Mouse (Mus musculus) forebrain, embryonic 14.5 days (tissue): Measurements from ENCODE around the gene Zfp58. TPM values are rescaled to one million over a fixed set of nuclear protein-coding genes. Genes with fewer than 3 reads are reported as not detected.
"Not testable (repeated sequence)": the region's sequence is repeated elsewhere in the genome, so short reads cannot be mapped to it uniquely, and the experiment has no call there.

Experiments
- ATAC-seq: fragments of 200-750 bp; cut with Nextera tagmentation; 2 replicates; pipeline ENCODE4 v1.8.0; 2017; ENCODE audit warnings: mild to moderate bottlenecking, moderate library complexity
- DNase-seq: peaks from one replicate; pipeline ENCODE4 v3.0.0-alpha.2; 2015; ENCODE audit warnings: low spot score
- H3K27ac ChIP-seq: fragments of 300-500 bp; sonication (generic); 2 replicates; pipeline ENCODE4 v1.5.1; 2014; ENCODE audit warnings: low read depth, mild to moderate bottlenecking, control low read depth, low read length, moderate library complexity
- H3K27me3 ChIP-seq: fragments of 300-500 bp; sonication (generic); replicated peaks from 2 replicates; pipeline ENCODE4 v1.6.1; 2014; ENCODE audit warnings: low read length, control low read depth, mixed read lengths; ENCODE audit not compliant: control insufficient read depth, insufficient read depth
- H3K36me3 ChIP-seq: fragments of 300-500 bp; sonication (generic); 2 replicates; pipeline ENCODE4 v1.6.1; 2014; ENCODE audit warnings: low read length, control low read depth; ENCODE audit not compliant: control insufficient read depth, insufficient read depth
- H3K4me1 ChIP-seq: fragments of 300-500 bp; sonication (generic); 2 replicates; pipeline ENCODE4 v1.6.1; 2014; ENCODE audit warnings: antibody characterized with exemption, low read length, control low read depth; ENCODE audit not compliant: control insufficient read depth, insufficient read depth
- H3K4me2 ChIP-seq: fragments of 300-500 bp; sonication (generic); 2 replicates; pipeline ENCODE4 v1.6.1; 2014; ENCODE audit warnings: mild to moderate bottlenecking, control low read depth, low read length
- H3K4me3 ChIP-seq: fragments of 300-500 bp; sonication (generic); 2 replicates; pipeline ENCODE4 v1.5.1; 2014; ENCODE audit warnings: low read depth, low read length, control low read depth
- H3K9ac ChIP-seq: fragments of 300-500 bp; sonication (generic); 2 replicates; pipeline ENCODE4 v1.6.1; 2014; ENCODE audit warnings: mild to moderate bottlenecking, low read length, control low read depth, moderate library complexity
- H3K9me3 ChIP-seq: fragments of 300-500 bp; sonication (generic); replicated peaks from 2 replicates; pipeline ENCODE4 v1.6.1; 2016; ENCODE audit warnings: low read length, control low read depth, mixed read lengths; ENCODE audit not compliant: control insufficient read depth
- WGBS: fragments of 180-500 bp; shearing (Covaris S2); extraction: QIAGEN DNeasy Blood & Tissue Kit; methylation state at CpG from one replicate; pipeline ENCODE4 v1.1.7; 2014; 5-methylcytosine and 5-hydroxymethylcytosine counted together
- polyA plus RNA-seq: library from polyadenylated mRNA; unstranded; fragments of >200 nt; fragmentation: Nextera tagmentation; extraction: Ambion mirVana; gene quantifications from 2 replicates; pipeline ENCODE4 v1.2.1, GENCODE M21; 2014

Zfp58 gene
- polyA plus RNA-seq, 1 experiment from 2014 or later, result 12.2 TPM

- no peak for DNase-seq
- H3K27me3 ChIP-seq, result no peaks in the 10 kb centered on the region
- ATAC-seq, result no peak
- no peak overlapping the region for H3K9ac ChIP-seq
- peaks cover 2% of the 10 kb centered on the region; the same call in 1 of the 2 replicates for H3K4me1 ChIP-seq
- no peaks in the 10 kb centered on the region for H3K36me3 ChIP-seq
- 60% methylated on average over 4 of the region's 4 CpGs for WGBS
- no peaks in the 10 kb centered on the region for H3K9me3 ChIP-seq
- no peak overlapping the region for H3K4me3 ChIP-seq
- H3K27ac ChIP-seq, result no peak overlapping the region
- no peak overlapping the region for H3K4me2 ChIP-seq
Observed at GRCm38 (mm10) chr13:67481528-67481927, 18.8 kb downstream of the Zfp58 start.

GRCm38 (mm10) chr13:67469274-67469673, 31.1 kb downstream of the Zfp58 start:
- Histone ChIP-seq H3K4me3 (no peak overlapping the region), H3K4me1 (no peaks in the 10 kb centered on the region)
- 89% methylated on average over 3 of the region's 3 CpGs for WGBS

GRCm38 (mm10) chr13:67463506-67464185, 36.7 kb downstream of the Zfp58 start:
- not testable (repeated sequence) for H3K27ac ChIP-seq, H3K9ac ChIP-seq, H3K4me1 ChIP-seq, H3K4me3 ChIP-seq, H3K9me3 ChIP-seq, ATAC-seq, H3K4me2 ChIP-seq, H3K36me3 ChIP-seq, DNase-seq, H3K27me3 ChIP-seq
- WGBS, result 88% methylated on average over 3 of the region's 5 CpGs

More at GRCm38 (mm10) chr13:67469274-67469673, 31.1 kb downstream of the Zfp58 start:
- Histone ChIP-seq H3K9me3 (no peaks in the 10 kb centered on the region), H3K27ac (no peak overlapping the region), H3K4me2 (no peak overlapping the region), H3K9ac (no peak overlapping the region), H3K27me3 (no peaks in the 10 kb centered on the region), H3K36me3 (0 out of 2 replicates have a peak, but pooled peaks cover 5% of the 10 kb centered on the region)
- DNase-seq (no peak), ATAC-seq (no peak)

- Histone ChIP-seq H3K27me3 (no peaks in the 10 kb centered on the region), H3K9me3 (no peaks in the 10 kb centered on the region), H3K27ac (no peak overlapping the region), H3K36me3 (no peaks in the 10 kb centered on the region), H3K4me1 (no peaks in the 10 kb centered on the region), H3K9ac (peak overlapping the region; percentile 66; the same call in 1 of the 2 replicates), H3K4me3 (peak overlapping the region; percentile 45), H3K4me2 (peak overlapping the region; percentile 68)
- 4% methylated on average over 3 of the region's 3 CpGs for WGBS
- peak; percentile 51 for ATAC-seq
- no peak for DNase-seq
Observed at GRCm38 (mm10) chr13:67452021-67452309, 48.4 kb downstream of the Zfp58 start.

GRCm38 (mm10) chr13:67451172-67452020, 49.0 kb downstream of the Zfp58 start, which contains the start of gene Zfp874a:
Zfp874a (minus strand) TSS chr13:67451624.
- DNase-seq, result peak; percentile 95
- Histone ChIP-seq H3K36me3 (0 out of 2 replicates have a peak, but pooled peaks cover 4% of the 10 kb centered on the region), H3K4me2 (peak within 1 kb of the TSS; percentile 68), H3K4me3 (peak within 1 kb of the TSS; percentile 45), H3K27me3 (no peaks in the 10 kb centered on the region), H3K27ac (no peak within 1 kb of the TSS), H3K9ac (peak within 1 kb of the TSS; percentile 66), H3K4me1 (no peaks in the 10 kb centered on the region), H3K9me3 (no peaks in the 10 kb centered on the region)
- peak; percentile 98 for ATAC-seq
- WGBS, result 1% methylated on average over 20 of the region's 20 CpGs

Other genes with a start within 250 kb of the Zfp58 start
- 4.4 and 6.5 TPM in 2 replicates for gene Zfp458, start 222.1 kb downstream of the Zfp58 start, polyA plus RNA-seq
- gene Zfp457, start 194.1 kb downstream of the Zfp58 start, polyA plus RNA-seq, result 0.34 and 1.1 TPM in 2 replicates
- gene Zfp595, start 168.0 kb downstream of the Zfp58 start, polyA plus RNA-seq, result 2.0 and 2.1 TPM in 2 replicates
- gene Gm28044, start 140.0 kb downstream of the Zfp58 start, polyA plus RNA-seq, result 0.67 TPM in 1 of 2 replicates, not detected in the other
- gene Zfp953, start 139.9 kb downstream of the Zfp58 start, polyA plus RNA-seq, result 0.88 TPM in 2 replicates
- not detected in 2 replicates for gene Gm28041, start 124.8 kb downstream of the Zfp58 start, polyA plus RNA-seq
- gene Zfp456, start 124.7 kb downstream of the Zfp58 start, polyA plus RNA-seq, result 0.61 and 1.1 TPM in 2 replicates
- gene Zfp429, start 100.7 kb downstream of the Zfp58 start, polyA plus RNA-seq, result 3.3 and 4.6 TPM in 2 replicates
- gene Zfp459, start 79.1 kb downstream of the Zfp58 start, polyA plus RNA-seq, result 0.34 and 0.72 TPM in 2 replicates
- 7.6 and 9.6 TPM in 2 replicates for gene Zfp874a, start 48.9 kb downstream of the Zfp58 start, polyA plus RNA-seq
- 3.4 and 3.8 TPM in 2 replicates for gene Zfp874b, start 16.3 kb downstream of the Zfp58 start, polyA plus RNA-seq
- 0.33 TPM in 1 of 2 replicates, not detected in the other for gene Gm26965, start 25.6 kb upstream of the Zfp58 start, polyA plus RNA-seq
- 46.7 and 48.8 TPM in 2 replicates for gene Zfp87, start 25.6 kb upstream of the Zfp58 start, polyA plus RNA-seq
- 18.6 and 22.3 TPM in 2 replicates for gene Zfp748, start 53.3 kb upstream of the Zfp58 start, polyA plus RNA-seq
- gene Zfp729b, start 109.2 kb upstream of the Zfp58 start, polyA plus RNA-seq, result 7.1 and 7.3 TPM in 2 replicates
- gene Gm49345, start 137.2 kb upstream of the Zfp58 start, polyA plus RNA-seq, result 0.54 TPM in 1 of 2 replicates, not detected in the other
- gene Zfp729a, start 137.2 kb upstream of the Zfp58 start, polyA plus RNA-seq, result 3.9 and 5.3 TPM in 2 replicates
- gene Zfp738, start 186.5 kb upstream of the Zfp58 start, polyA plus RNA-seq, result 9.9 and 15.0 TPM in 2 replicates
- 4.4 and 5.6 TPM in 2 replicates for gene Zfp65, start 228.6 kb upstream of the Zfp58 start, polyA plus RNA-seq